Mouse (Mus musculus): ENCODE measurements around the gene Il11ra2.
"Not testable (repeated sequence)": the region's sequence is repeated elsewhere in the genome, so short reads cannot be mapped to it uniquely, and the experiment has no call there.

Gene Il11ra2

DNA sequence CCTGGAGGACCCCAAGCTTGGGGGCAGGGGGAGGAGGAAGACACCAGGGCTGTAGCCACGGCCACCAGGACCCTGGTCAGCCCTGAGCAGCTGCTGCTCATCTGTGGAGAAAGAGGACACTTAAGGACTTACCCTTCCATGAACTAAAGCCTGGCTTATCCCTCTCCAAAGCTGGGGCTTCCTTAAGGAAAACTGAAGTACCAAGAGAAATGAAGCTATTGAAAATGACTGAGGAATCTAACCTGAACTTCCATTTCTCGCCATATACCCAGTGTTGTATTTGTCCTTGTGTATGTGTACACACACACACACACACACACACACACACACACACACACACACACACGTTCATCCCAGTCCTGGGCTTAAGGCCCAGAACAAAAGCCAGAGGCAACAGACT lies at the start of gene Il11ra2:
Gene Il11ra2, minus strand, starts transcription at position 101 of the 400 bp plus-strand sequence.
- not testable (repeated sequence) for DNase-seq (ENCODE audit: low spot score)

DNA sequence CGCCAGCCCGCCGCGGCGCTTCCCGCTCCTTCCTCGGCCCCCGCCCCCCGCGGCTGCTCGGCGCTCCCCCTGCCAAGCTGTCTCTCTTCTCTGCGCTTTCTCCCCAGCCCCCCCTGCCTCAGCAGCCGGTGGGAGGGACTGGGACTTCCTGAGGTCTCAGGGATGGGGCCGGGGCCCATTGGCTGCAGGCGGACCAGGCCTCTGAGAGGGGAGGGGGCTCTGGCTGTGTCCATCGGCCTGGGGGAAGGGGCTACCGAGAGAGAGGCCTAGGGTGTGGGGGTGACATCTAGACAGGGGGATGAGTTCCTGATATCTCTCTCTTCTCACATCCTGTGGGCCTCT lies 20.5 kb upstream of the Il11ra2 start:
- not testable (repeated sequence) for DNase-seq (ENCODE audit: low spot score)

DNA sequence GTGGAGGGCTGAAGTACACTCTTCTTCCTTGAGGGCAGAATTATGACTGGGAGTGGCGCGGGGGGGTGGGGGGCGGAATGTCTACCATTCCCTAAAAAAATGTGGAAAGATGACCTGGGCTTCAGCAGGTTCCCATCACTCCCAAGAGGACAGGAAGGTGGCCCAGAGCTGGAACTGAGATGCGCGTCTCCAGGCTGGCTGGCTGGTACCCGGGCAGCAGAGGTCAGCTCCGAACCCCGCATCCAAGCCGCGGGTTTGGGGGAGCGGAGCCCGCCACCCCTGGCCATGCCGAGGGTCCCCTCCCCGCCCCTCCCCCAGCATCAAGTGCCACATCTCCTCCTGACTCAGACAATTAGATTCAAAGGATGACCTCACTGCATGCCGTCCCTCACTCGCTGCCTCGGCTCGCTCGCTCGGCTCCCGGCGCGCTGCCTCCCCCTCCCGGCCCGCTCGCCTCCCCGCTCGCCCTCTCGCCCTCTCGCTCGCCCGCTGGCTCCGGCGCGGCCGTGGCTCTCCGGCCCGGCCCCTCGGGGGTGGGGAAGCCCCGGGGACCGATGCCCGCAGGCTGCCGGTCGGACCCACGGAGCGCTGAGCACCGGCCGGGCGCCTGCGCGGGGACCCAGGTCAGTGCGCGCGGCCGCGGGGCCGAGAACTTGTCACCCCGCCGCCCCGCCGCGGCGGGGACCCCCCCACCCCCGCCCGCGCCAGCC lies 19.9 kb upstream of the Il11ra2 start:
- DNase-seq (ENCODE audit: low spot score): not testable (repeated sequence)

DNA sequence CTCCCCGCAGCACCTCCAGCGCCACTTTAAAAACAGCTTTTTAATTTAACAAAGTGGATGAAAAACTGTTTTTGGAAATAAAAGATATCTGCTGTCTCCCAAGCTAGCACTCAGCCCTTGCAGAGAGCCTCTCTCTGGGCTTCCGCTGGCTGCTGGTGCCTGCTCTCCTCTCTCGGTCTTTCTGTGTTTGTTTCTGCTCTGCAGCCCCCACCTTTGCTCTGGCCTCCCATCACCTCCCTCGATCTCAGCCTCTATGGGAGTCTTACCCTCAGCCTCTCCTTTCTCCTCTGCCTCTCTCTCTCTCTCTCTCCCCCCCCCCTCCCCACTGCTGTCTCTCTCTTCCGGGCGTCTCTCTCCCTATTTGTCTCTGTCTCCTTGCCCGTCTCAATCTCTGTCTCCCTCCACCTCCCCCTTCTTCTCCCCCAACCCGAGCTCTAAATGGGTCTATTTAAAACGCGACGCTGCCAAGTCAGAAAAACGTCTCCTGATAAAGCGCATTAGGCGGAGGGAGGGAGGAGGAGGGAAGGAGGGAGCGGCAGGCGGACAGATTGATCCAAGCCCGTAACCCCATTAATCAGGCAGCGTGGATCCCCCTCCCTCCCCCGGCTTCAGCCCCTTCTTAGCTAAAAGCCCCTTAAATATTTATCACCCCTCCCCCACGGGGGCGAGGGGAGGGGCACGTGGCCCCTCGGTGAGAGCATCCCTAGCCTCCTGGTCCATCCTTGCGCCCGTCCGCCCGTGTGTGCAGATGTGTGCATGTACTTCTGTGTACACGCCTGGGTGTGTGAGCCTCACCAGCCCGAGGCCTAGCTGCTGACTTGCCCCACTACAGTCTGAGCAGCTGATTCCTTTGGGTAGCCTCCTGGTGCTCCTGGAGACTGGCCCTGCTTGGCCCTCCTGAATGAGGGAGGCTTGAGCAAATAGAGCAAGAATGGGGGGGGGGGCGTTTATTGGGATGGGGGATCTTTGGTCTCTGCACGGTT lies 19.0 kb upstream of the Il11ra2 start:
- not testable (repeated sequence) for DNase-seq (ENCODE audit: low spot score)

DNA sequence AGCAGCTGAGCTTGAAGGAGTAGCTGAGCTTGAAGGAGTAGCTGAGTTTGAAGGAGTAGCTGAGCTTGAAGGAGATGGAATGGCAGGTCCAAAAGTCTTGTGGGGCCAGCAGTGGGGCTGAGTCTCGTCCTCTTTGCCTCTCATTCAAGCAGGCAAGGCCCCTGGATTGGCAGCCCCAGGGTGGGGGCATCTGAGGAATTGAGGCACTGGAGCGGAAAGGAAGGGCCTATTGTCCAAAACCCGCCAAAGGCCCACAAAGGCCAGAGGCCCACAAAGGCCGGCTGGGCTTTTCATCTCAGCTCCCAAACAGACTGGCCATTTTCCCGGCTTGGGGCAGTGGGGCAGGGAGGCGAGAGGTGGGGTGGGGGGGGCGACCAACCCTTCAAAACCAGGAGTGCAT lies 17.7 kb upstream of the Il11ra2 start:
- not testable (repeated sequence) for DNase-seq (ENCODE audit: low spot score)

DNA sequence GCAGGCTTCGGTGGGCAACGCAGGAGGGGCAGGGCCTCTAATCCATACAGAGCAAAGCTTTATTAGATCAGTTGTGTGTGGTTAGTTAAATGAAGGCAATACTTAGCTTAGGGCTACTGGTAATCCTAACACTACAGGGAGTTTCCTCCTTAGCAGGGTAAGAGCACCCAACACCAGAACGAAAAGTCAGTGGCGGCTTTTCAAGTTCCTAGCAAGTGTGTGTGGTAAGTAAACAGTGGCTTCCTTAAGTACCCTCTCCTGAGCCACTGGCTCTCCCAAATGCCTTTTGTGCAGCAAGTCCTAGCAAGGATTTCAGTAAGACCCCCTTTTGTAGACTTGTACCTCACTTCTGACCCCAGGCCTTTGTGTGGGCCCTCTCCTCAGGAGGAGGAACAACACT lies 13.7 kb upstream of the Il11ra2 start:
- not testable (repeated sequence) for DNase-seq (ENCODE audit: low spot score)

DNA sequence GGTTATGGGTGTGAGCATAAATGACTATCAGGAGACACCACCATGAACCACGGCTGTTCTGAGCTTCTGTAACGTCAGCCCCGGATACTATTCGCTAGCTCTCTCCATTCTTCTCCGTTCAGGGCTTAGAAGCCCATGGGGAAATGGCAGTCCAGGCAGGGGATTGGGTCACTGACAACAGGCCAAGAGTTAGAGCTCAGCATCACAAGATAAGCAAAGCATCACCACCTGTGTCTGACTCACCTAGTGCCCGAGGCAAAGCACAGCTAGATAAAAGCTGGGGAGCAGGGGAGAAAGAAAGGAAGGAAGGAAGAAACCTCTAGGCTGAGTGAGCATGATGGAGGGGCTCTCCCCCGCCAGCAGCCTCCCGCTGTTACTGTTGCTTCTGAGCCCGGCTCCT lies 6.7 kb downstream of the Il11ra2 start, which contains the start of gene Ccl27b:
Gene Ccl27b, plus strand, starts transcription at position 301 of the 400 bp plus-strand sequence.
- DNase-seq (ENCODE audit: low spot score): not testable (repeated sequence)

DNA sequence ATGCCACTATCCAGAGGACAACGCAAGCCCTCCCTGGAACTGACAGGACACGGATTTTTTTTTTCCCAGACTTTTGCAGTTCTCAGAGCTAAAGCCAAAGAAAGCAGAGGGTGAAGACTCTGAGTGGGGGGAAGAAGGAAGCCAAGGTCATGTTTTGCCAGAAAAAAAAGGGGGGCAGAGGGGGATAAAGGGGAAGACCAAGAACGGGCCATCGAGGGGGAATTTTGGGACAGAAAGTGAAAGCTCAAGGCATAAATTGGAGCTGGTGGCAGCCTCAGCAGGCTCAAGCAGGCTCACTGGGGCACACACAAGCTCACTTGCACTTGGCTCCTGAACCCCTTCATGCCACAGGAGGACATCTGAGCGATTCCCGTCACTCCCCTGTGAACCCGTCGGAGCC lies 32.3 kb downstream of the Il11ra2 start, which contains the start of gene Gm2564:
Gene Gm2564, plus strand, starts transcription at position 301 of the 400 bp plus-strand sequence.
- not testable (repeated sequence) for DNase-seq (ENCODE audit: low spot score)

DNA sequence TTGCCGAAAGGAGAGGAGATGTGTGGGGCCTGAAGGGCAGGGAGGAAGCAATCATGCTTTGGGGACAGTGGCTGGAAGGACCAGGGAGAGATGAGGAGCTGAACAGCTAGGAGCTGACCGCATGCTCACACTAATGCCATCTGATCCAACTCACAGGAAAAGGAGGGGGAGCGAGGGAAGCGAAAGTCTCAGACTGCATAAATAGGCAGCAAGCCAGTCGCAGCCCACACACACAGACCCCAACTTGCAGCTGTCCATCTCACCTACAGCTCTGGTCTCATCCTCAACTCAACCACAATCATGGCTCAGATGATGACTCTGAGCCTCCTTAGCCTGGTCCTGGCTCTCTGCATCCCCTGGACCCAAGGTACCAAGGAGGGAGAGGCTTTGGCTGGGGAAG lies 49.8 kb downstream of the Il11ra2 start, which contains the start of gene Gm10591:
Gene Gm10591, plus strand, starts transcription at position 301 of the 400 bp plus-strand sequence.
- DNase-seq (ENCODE audit: low spot score): not testable (repeated sequence)

Data from layer of hippocampus, adult 11-12 months (tissue).